Mouse (Mus musculus): ENCODE measurements at regions not wholly inside any gene's neighbourhood (a gene's known extent, or its start where the extent isn't known, plus 50 kb on each side); places are given as distances from the start of the nearest gene placed in this dataset.

DNA sequence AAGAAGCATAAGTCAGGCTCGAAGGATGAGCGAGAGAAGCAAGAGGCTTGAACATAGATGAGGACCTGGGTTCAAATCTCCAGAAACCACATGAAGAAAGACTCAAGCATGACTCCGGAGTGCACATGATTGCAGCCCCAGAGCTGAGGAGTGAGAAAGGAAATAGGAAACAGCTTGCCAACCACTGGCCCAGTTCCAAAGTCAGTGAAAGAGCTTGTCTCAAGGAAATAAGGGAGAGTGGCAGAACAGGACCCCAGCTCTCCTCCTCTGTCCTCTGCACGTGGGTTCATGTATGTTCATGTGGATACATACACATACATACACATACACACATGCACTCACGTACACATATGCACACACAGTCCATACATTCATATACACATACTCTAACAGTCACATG, 156.9 kb upstream of the Spred2 start:
- no peak for TF ChIP-seq POLR2A (IDR thresholded peaks at IDR 0.05; ENCODE audit: extremely low read depth, insufficient read depth, low read length)
- TF ChIP-seq CTCF (IDR thresholded peaks at IDR 0.05; ENCODE audit: extremely low read depth, insufficient read depth, low read length) = no peak

All from cortical plate, adult 2 months (tissue).